Mouse (Mus musculus) spleen, adult 2 months (tissue): ENCODE results near the gene F7.

Experiments used
- CTCF ChIP-seq: fragments of 200-500 bp; IDR thresholded peaks from 2 replicates; pipeline ENCODE4 v1.5.1; 2011; ENCODE audit warnings: mild to moderate bottlenecking, inconsistent platforms; ENCODE audit not compliant: insufficient read depth, insufficient read length, insufficient replicate concordance; ENCODE audit errors: extremely low read depth
- POLR2A ChIP-seq: fragments of 200-500 bp; IDR thresholded peaks from 2 replicates; pipeline ENCODE4 v1.6.1; 2011; ENCODE audit warnings: low read depth, low read length, inconsistent platforms

DNA sequence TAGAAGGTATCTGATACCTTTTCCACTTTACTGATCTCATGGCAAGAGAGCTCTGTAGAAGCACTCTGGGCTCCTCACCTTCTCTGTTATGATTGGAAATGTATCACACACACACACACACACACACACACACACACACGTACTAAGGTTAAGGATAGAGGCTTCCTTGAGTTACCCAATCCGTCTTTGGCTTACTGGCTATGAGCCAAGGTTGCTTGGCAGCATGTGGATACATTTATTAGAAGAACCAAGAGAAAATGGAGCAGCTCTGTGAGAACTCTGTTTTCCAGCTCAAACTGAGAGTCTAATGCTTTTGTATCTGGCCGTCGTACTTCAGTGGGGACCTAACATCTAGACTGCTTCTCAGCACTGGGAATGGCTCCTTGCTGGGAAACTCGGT lies 30.4 kb upstream of the F7 start:
- TF ChIP-seq CTCF (no peak), POLR2A (no peak)
